Mouse (Mus musculus) midbrain, embryonic 15.5 days (tissue): ENCODE measurements around the gene Shisal2b. TPM values are rescaled to one million over a fixed set of nuclear protein-coding genes. Genes with fewer than 3 reads are reported as not detected.

Source experiments
- ATAC-seq: fragments of 200-750 bp; cut with Nextera tagmentation; replicated peaks from 2 replicates; pipeline ENCODE4 v1.8.0; 2017; ENCODE audit warnings: moderate TSS enrichment
- H3K27ac ChIP-seq: fragments of 300-500 bp; sonication (generic); 2 replicates; pipeline ENCODE4 v1.5.1; 2015; ENCODE audit warnings: mild to moderate bottlenecking, inconsistent platforms
- H3K27me3 ChIP-seq: fragments of 300-500 bp; sonication (generic); replicated peaks from 2 replicates; pipeline ENCODE4 v1.6.1; 2015; ENCODE audit warnings: inconsistent platforms
- H3K36me3 ChIP-seq: fragments of 300-500 bp; sonication (generic); replicated peaks from 2 replicates; pipeline ENCODE4 v1.6.1; 2015; ENCODE audit warnings: inconsistent platforms
- H3K4me1 ChIP-seq: fragments of 300-500 bp; sonication (generic); 2 replicates; pipeline ENCODE4 v1.6.1; 2015; ENCODE audit warnings: inconsistent platforms
- H3K4me2 ChIP-seq: fragments of 300-500 bp; sonication (generic); 2 replicates; pipeline ENCODE4 v1.6.1; 2015; ENCODE audit warnings: inconsistent platforms, mild to moderate bottlenecking, moderate library complexity
- H3K4me3 ChIP-seq: fragments of 300-500 bp; sonication (generic); 2 replicates; pipeline ENCODE4 v1.5.1; 2015; ENCODE audit warnings: mild to moderate bottlenecking, inconsistent platforms
- H3K9ac ChIP-seq: fragments of 300-500 bp; sonication (generic); 2 replicates; pipeline ENCODE4 v1.6.1; 2015; ENCODE audit warnings: mild to moderate bottlenecking, inconsistent platforms
- H3K9me3 ChIP-seq: fragments of 300-500 bp; sonication (generic); 2 replicates; pipeline ENCODE4 v1.6.1; 2016; ENCODE audit warnings: inconsistent platforms
- whole genome bisulfite sequencing: fragments of 180-500 bp; shearing (Covaris S2); methylation state at CpG from one replicate; pipeline ENCODE4 v1.1.7; 2015; ENCODE audit warnings: mixed read lengths; 5-methylcytosine and 5-hydroxymethylcytosine counted together
- polyA plus RNA-seq: library from polyadenylated mRNA; unstranded; fragments of >200 nt; fragmentation: Nextera tagmentation; extraction: Ambion mirVana; gene quantifications from 2 replicates; pipeline ENCODE4 v1.2.1, GENCODE M21; 2015

The Shisal2b gene
- polyA plus RNA-seq, 1 experiment from 2014 or later: 2.5 TPM

DNA sequence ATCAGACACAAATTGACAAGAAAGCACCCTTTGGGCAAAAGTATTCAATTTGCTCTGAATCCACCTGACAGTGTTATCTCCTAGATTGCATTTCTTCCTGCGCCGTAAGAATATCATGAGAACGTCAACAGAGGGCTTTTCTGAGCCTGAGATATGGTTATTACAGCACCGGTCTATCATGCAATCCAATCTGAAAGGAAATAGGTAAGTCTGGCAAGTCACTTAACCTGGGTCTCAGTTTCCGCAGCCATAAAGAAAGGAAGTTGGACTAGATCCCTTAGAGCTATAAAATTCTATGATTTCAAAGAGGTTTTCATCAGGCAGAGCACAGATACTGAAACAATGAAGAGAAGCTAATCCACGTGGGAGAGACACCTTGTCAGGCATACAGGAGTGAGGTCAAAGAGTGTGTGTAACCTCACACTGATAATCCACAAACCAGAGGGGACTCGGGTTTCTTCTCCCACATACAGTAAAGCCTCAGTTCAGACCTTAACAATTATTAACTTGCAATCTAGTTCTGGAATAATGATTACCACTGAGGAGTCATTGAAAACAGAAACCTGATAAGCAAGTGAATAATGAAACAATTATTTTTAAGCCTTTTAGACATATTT, 64.0 kb downstream of the Shisal2b start:
- ATAC-seq: no peak
- Histone ChIP-seq H3K4me2 (no peak overlapping the region), H3K36me3 (peaks cover 4% of the 10 kb centered on the region; the same call in 1 of the 2 replicates), H3K4me3 (no peak overlapping the region), H3K4me1 (no peaks in the 10 kb centered on the region), H3K9ac (no peak overlapping the region), H3K27me3 (no peaks in the 10 kb centered on the region), H3K27ac (no peak overlapping the region), H3K9me3 (no peaks in the 10 kb centered on the region)
- WGBS: 90% methylated on average over 7 of the region's 7 CpGs

DNA sequence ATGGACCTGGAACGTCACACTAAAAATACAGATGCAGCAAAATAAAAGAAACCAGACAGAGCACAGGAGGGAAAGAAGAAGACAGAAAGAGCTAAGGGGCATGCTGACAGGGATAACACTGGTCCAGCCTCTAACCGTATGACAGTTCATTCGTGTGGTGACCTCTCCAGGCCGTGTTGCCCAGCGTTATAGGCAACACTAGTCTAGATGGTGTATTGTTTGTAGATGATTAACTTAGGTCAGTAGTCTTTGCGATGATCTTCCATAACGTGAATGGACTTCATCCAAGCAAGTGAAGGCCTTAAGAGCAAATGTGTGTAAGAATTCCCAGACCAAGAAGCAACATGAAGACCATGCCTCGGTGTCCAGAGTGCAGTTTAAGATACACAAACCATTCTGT, 64.6 kb downstream of the Shisal2b start:
- Histone ChIP-seq H3K9ac (no peak overlapping the region), H3K27me3 (no peaks in the 10 kb centered on the region), H3K4me1 (no peaks in the 10 kb centered on the region), H3K27ac (no peak overlapping the region), H3K4me3 (no peak overlapping the region), H3K36me3 (peaks cover 9% of the 10 kb centered on the region; the same call in 1 of the 2 replicates), H3K9me3 (no peaks in the 10 kb centered on the region), H3K4me2 (no peak overlapping the region)
- no peak for ATAC-seq
- WGBS: 95% methylated on average over 8 of the region's 8 CpGs

Other genes with a start within 250 kb of the Shisal2b start
- 17.3 and 18.3 TPM in 2 replicates for gene Srek1ip1, start 71.4 kb downstream of the Shisal2b start, polyA plus RNA-seq
- 22.7 and 25.1 TPM in 2 replicates for gene Cwc27, start 46.8 kb downstream of the Shisal2b start, polyA plus RNA-seq
- gene Rgs7bp, start 191.0 kb upstream of the Shisal2b start, polyA plus RNA-seq: 4.5 and 5.0 TPM in 2 replicates
- not detected in 2 replicates for gene 4933425L06Rik, start 218.2 kb upstream of the Shisal2b start, polyA plus RNA-seq